Mouse (Mus musculus) C2C12 (cell line): ENCODE results near the gene Tial1. TPM values are rescaled to one million over a fixed set of nuclear protein-coding genes. Genes with fewer than 3 reads are reported as not detected.
A peak's percentile ranks its signal among the peaks of the same experiment; 100 is the strongest.

Experiments
- H3K27me3 ChIP-seq: one replicate; pipeline ENCODE4 v1.6.1; 2011; ENCODE audit not compliant: control insufficient read depth, insufficient read depth, insufficient read length
- H3K36me3 ChIP-seq: one replicate; pipeline ENCODE4 v1.6.1; 2011; ENCODE audit not compliant: control insufficient read depth, insufficient read depth
- H3K4me3 ChIP-seq: one replicate; pipeline ENCODE4 v1.5.1; 2011; ENCODE audit warnings: mild to moderate bottlenecking, control low read depth; ENCODE audit not compliant: poor library complexity, insufficient read depth, severe bottlenecking
- H3K79me2 ChIP-seq: one replicate; pipeline ENCODE4 v1.6.1; 2011; ENCODE audit not compliant: control insufficient read depth, insufficient read depth
- H3K79me3 ChIP-seq: one replicate; pipeline ENCODE4 v1.6.1; 2011; ENCODE audit warnings: low read depth, control low read depth
- H3ac ChIP-seq: one replicate; pipeline ENCODE3; 2011; ENCODE audit warnings: low read depth; ENCODE audit not compliant: control insufficient read depth, insufficient read length
- CEBPB ChIP-seq: IDR thresholded peaks from one replicate; pipeline ENCODE4 v1.6.1; 2011; ENCODE audit warnings: low read depth, mild to moderate bottlenecking, control low read depth, moderate library complexity
- CTCF ChIP-seq: IDR thresholded peaks from one replicate; pipeline ENCODE4 v1.5.1; 2011; ENCODE audit not compliant: control insufficient read depth, insufficient read depth, insufficient read length
- FOSL1 ChIP-seq: IDR thresholded peaks from one replicate; pipeline ENCODE4 v1.8.0; 2011; ENCODE audit warnings: mild to moderate bottlenecking, low read length; ENCODE audit not compliant: poor library complexity, insufficient read depth, severe bottlenecking
- MAX ChIP-seq: IDR thresholded peaks from one replicate; pipeline ENCODE4 v1.6.1; 2011; ENCODE audit warnings: mild to moderate bottlenecking, control low read depth
- MYOD1 ChIP-seq: IDR thresholded peaks from one replicate; pipeline ENCODE4 v1.6.1; 2011; ENCODE audit warnings: low read depth; ENCODE audit not compliant: control insufficient read depth, insufficient read length
- MYOG ChIP-seq: IDR thresholded peaks from one replicate; pipeline ENCODE4 v1.6.1; 2011; ENCODE audit not compliant: control insufficient read depth, insufficient read length; ENCODE audit errors: extremely low read depth
- USF1 ChIP-seq: IDR thresholded peaks from one replicate; pipeline ENCODE4 v1.6.1; 2011; ENCODE audit warnings: low read depth, mild to moderate bottlenecking, control low read depth, moderate library complexity
- long read RNA-seq, 2 experiments: library from polyadenylated mRNA; unstranded; transcript quantifications; one replicate each; pipeline ENCODE4 v2.0.0; 2019 to 2020
- polyA plus RNA-seq: library from polyadenylated mRNA; unstranded; fragments of >200 nt; fragmentation: generic; extraction: Trizol; gene quantifications from one replicate; pipeline ENCODE4 v1.2.1, GENCODE M21; 2012; ENCODE audit warnings: missing spikeins

Tial1 gene
- polyA plus RNA-seq = 46.4 TPM
- long read RNA-seq, experiment 1, partial matches to known transcripts = 4 of 8 reads
- long read RNA-seq, experiment 1, other reads (novel, unspliced or antisense) = 3 of 8 reads
- long read RNA-seq, experiment 2, full-length matches to known transcripts = 18 of 24 reads
- long read RNA-seq, experiment 2, partial matches to known transcripts = 3 of 24 reads
- long read RNA-seq, experiment 2, other reads (novel, unspliced or antisense) = 3 of 24 reads

- peaks cover 40% of the 10 kb centered on the region for H3K79me3 ChIP-seq
- no peaks in the 10 kb centered on the region for H3K27me3 ChIP-seq
- TF ChIP-seq USF1 = peak; percentile 10
- TF ChIP-seq CTCF = no peak
- no peak for TF ChIP-seq CEBPB
- no peak for TF ChIP-seq MYOD1
- TF ChIP-seq MAX = peak; percentile 91
- no peak for TF ChIP-seq FOSL1
- TF ChIP-seq MYOG = no peak
- H3K4me3 ChIP-seq = peak within 1 kb of the TSS; percentile 78
- H3K79me2 ChIP-seq = peaks cover 48% of the 10 kb centered on the region
- H3ac ChIP-seq = peak within 1 kb of the TSS; percentile 100
- no peaks in the 10 kb centered on the region for H3K36me3 ChIP-seq
Observed at GRCm38 (mm10) chr7:128461285-128462215, at the start of gene Tial1. TSS of gene Tial1 (minus strand) at chr7:128461717.

GRCm38 (mm10) chr7:128504091-128504490 is 42.6 kb upstream of the Tial1 start:
- Histone ChIP-seq H3K79me3 (no peaks in the 10 kb centered on the region), H3K27me3 (no peaks in the 10 kb centered on the region), H3K79me2 (no peaks in the 10 kb centered on the region), H3K4me3 (no peak overlapping the region), H3ac (no peak overlapping the region), H3K36me3 (no peaks in the 10 kb centered on the region)
- TF ChIP-seq MAX = no peak
- TF ChIP-seq CEBPB = no peak
- TF ChIP-seq FOSL1 = no peak
- no peak for TF ChIP-seq CTCF
- no peak for TF ChIP-seq USF1
- TF ChIP-seq MYOG = no peak
- no peak for TF ChIP-seq MYOD1

DNA sequence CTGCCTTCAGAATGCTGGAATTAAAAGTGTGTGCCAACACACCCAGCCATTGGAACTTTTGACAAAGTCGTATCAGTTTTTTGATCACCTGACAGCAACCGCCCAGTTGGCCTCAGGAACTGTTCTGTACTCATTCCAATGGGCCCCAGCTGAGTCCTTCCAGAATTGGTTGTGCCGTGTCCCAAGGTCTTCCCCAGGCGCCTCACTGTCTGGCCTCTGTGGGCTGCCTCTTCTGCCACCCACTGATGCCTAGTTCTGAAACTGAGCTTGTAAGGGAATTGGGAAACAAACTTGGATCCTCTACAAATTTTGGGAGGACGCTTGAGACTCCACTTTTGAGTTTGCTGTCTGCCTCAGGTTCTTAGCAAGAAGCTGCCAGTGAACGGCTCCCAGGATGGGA is 38.3 kb upstream of the Tial1 start:
- Histone ChIP-seq H3K79me2 (no peaks in the 10 kb centered on the region), H3K4me3 (no peak overlapping the region), H3ac (no peak overlapping the region), H3K27me3 (no peaks in the 10 kb centered on the region), H3K79me3 (no peaks in the 10 kb centered on the region), H3K36me3 (no peaks in the 10 kb centered on the region)
- TF ChIP-seq CEBPB (no peak), MYOG (no peak), MAX (no peak), MYOD1 (no peak), FOSL1 (no peak), CTCF (no peak), USF1 (no peak)

DNA sequence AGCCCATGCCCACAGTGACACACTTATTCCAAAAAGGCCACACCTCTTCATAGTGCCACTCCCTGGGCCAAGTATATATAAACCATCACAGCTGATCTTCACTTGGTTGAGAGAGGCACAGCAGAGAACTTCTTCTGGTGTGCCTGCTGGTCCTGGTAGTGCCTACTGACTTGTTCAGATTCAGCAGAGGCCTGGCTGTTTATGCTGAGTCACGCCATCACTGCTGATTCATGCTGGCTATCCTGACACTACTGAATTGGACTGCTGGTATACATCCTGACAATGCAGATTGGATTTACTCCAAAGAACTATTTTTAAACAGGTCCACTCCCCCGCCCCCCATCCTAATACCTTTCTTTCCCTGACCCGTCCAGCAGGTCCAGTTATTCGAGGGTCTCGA is 33.0 kb upstream of the Tial1 start:
- Histone ChIP-seq H3K36me3 (no peaks in the 10 kb centered on the region), H3K4me3 (no peak overlapping the region), H3ac (no peak overlapping the region), H3K27me3 (no peaks in the 10 kb centered on the region), H3K79me2 (no peaks in the 10 kb centered on the region), H3K79me3 (no peaks in the 10 kb centered on the region)
- TF ChIP-seq CEBPB (no peak), MAX (no peak), FOSL1 (no peak), USF1 (no peak), MYOD1 (no peak)

DNA sequence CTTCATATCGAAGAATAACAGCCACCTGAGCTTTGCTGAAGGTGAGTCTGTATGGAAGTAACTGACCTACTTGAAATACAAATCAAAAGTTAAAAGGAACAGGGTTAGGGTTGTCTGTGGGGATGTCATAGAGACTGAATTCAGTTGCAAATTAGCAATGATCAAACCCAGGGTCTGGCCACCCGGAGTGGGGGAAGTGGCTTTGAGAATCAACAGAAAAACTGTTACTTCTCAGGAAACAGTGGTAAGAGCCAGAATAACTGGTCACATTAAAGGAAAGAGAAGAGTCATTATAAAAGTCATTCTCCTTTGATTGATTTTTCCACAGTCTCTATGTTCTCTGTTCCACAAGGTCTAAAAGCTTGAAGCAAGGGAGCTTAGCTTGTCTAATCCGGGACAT is 27.5 kb upstream of the Tial1 start:
- Histone ChIP-seq H3K4me3 (no peak overlapping the region), H3K36me3 (no peaks in the 10 kb centered on the region), H3K79me2 (no peaks in the 10 kb centered on the region), H3ac (no peak overlapping the region), H3K79me3 (no peaks in the 10 kb centered on the region), H3K27me3 (no peaks in the 10 kb centered on the region)
- TF ChIP-seq MAX = no peak
- TF ChIP-seq USF1 = no peak
- no peak for TF ChIP-seq CTCF
- no peak for TF ChIP-seq FOSL1
- TF ChIP-seq MYOD1 = no peak
- TF ChIP-seq CEBPB = no peak
- TF ChIP-seq MYOG = no peak
